Mouse (Mus musculus): ENCODE measurements around the gene Ddr1.
"Not testable (repeated sequence)": the region's sequence is repeated elsewhere in the genome, so short reads cannot be mapped to it uniquely, and the experiment has no call there.

Gene Ddr1

DNA sequence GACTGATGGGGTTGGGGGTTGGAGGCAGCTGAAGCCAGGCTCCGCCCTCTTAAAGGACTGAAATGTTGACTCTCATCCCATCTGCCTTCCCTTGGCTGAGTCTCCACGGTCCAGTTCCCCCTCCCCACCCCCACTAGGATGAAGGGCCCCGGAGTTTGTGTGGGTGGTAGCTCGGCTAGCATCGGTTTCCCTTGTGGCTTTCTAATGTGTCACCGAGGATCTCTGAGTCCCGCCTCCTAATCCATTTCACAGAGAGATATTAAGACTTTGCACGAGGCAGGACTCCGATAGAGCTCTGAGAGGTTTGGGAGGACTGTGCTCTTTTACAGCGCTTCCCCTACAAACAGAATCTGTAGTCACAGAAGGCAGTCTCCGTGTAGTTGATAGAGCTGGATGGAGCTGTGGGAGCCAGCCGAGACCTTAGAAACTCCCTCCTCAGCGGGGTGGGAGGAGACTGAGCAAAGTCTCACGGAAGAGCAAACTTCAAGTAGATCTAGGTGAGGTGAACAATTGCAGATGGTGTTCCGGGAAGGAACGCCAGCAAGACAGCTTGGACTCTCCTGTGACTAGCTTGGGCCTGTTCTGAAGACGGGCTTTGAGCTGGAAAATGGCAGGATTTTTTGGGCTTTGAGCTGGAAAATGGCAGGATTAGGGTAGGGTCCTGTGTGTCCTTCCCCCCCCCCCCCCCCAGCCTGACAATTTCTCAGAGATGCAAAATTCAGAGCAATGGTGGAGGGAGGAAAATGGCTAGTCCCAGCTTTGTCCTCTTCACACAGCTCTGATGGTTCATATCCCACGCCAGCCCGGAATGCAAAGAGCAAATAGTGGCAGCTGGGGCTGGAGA lies at the start of gene Ddr1:
TSS of gene Ddr1 (minus strand) at position 1 of the 844 bp plus-strand sequence.
- no peak for DNase-seq (ENCODE audit: low spot score in 2 of 2)

DNA sequence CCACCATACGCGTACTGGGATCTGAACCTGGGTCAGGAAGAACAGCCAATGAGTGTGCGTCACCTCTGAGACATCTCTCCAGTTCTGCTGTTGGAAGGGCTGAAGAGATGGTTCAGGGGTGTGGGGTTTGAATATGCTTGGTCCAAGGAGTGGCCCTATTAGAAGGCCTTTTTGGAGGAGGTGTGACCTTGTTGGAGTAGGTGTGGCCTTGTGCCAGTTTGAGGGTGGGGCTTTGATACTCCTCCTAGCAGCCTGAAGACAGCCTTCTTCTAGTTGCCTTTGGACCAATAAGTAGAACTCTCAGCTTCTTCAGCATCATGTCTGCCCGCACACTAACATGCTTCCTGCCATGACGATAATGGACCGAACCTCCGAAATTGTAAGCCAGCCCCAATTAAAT lies 49.2 kb upstream of the Ddr1 start:
- no peak for DNase-seq (ENCODE audit: low spot score in 2 of 2)

- no peak for DNase-seq (ENCODE audit: low spot score in 2 of 2)
Measured at GRCm38 (mm10) chr17:35752221-35752811, 47.9 kb upstream of the Ddr1 start.

GRCm38 (mm10) chr17:35749685-35750084 lies 45.3 kb upstream of the Ddr1 start:
- DNase-seq (ENCODE audit: low spot score in 2 of 2), result no peak

GRCm38 (mm10) chr17:35744361-35744760 lies 39.9 kb upstream of the Ddr1 start:
- no peak for DNase-seq (ENCODE audit: low spot score in 2 of 2)

DNA sequence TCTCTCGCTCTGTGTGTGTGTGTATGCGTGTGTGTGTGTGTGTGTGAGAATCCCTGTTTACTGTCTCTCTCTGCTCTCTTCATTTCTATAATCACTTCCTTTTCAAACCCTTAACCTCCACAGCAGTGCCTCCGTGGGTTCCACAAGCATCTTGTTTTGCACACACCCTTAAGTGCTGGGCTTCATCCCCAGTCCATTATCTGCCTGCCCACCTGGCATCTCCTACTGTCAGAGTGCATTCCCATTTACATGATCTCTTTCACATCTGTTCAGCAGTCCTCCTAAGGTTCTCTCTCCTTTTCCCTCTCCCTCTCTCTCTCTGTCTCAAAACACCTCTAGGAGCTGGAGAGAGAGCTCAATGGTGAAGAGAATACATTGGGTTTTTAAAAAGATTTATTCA lies 38.5 kb upstream of the Ddr1 start:
- peak in 1 of 2 experiments; percentile 53 for DNase-seq (ENCODE audit: low spot score in 2 of 2)

GRCm38 (mm10) chr17:35741589-35742226 lies 37.3 kb upstream of the Ddr1 start:
- peak; percentile 35 to 53 for DNase-seq (ENCODE audit: low spot score in 2 of 2)

GRCm38 (mm10) chr17:35740276-35740880 lies 36.0 kb upstream of the Ddr1 start:
- no peak for DNase-seq (ENCODE audit: low spot score in 2 of 2)

DNA sequence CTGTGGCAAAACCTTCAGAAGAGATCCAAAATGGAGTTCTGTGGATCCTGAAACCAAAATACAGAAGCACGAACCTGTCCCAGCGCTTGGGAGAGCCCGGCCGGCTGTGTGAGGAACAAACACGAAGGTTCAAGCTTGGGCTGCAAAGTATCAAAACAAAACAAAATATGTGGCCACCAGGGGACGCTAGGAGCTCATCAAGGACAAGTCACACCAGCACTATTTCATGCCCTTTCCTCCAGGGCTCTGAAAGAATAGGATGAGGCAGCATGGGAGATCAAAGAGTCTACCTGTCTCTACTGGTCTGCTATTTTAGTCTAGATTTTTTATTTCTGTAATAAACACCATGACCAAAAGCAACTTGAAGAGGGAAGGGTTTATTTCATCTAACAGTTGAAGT lies 35.3 kb upstream of the Ddr1 start:
- DNase-seq (ENCODE audit: low spot score in 2 of 2), result peak; percentile 78 to 92

- peak; percentile 72 to 83 for DNase-seq (ENCODE audit: low spot score in 2 of 2)
Measured at GRCm38 (mm10) chr17:35737743-35738142, 33.3 kb upstream of the Ddr1 start.

DNA sequence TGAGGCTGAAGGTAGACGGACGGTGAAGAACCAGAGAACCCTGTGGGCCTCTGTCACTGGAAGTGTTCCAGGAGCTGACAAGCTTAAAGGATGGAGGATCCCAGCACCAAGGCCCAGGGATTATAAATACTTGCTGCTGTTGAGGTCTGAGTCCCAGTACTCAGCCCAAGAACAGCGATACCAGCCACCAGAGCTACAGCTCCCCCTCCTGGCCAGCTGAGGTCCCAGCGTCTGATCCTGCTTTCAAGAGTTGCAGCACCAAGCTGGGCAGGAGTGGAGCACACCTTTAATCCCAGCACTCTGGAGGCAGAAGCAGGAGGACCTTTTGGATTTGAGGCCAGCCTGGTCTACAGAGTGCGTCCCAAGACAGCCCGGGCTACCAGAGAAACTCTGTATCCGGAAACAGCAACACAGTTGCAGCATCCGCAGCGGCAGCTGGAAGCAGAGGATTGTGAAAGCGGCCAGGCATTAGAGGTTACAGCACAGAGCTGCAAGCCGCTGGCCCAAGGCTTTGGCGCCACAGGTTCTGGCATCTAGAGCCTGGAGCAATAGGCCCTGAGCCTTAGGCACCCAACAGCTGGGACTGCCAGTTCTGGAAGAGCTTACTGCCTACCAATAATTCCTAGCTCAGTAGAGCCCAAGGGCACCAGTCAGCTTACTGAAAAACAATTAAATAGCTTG lies 32.0 kb upstream of the Ddr1 start:
- peak; percentile 49 to 66 for DNase-seq (ENCODE audit: low spot score in 2 of 2)

DNA sequence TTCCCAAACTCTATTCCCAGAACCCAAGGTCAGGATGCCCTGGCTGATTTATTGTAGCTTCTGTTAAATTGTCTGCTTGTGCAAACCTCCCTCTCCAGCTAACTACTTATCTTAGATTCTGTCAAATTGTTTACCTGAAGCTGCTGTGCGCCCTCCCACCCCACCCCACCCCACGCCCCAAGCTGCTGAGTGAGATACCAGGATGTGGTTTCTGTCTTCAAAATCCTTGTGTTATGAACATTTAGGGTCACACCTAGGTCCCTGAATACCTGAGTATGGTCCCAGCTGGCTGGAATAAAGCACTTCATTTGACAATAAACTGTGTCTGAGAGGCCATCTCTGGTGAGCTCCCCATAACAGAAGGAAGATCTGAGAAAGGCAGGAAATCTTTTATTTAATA lies 30.1 kb upstream of the Ddr1 start:
- no peak for DNase-seq (ENCODE audit: low spot score in 2 of 2)

- no peak for DNase-seq (ENCODE audit: low spot score in 2 of 2)
Measured at GRCm38 (mm10) chr17:35733398-35733797, 29.0 kb upstream of the Ddr1 start.

GRCm38 (mm10) chr17:35731431-35732145 lies 27.2 kb upstream of the Ddr1 start:
- no peak for DNase-seq (ENCODE audit: low spot score in 2 of 2)

DNA sequence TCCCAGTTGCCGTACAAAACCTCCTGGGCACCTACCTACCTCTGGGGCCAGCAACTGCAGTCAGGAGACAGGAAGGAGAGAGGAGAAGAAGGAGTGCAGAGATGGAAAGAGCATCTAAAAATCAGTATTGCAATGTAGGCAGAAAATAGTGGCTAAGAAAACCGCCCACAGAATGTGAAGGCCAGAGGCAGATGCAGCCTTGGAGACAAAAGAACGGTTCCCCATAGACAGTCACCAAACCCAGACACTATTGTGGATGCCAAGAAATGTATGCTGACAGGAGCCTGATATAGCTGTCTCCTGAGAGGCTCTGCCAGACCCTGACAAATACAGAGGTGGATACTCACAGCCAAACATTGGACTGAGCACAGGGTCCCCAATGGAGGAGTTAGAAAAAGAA lies 25.7 kb upstream of the Ddr1 start:
- DNase-seq (ENCODE audit: low spot score in 2 of 2), result not testable (repeated sequence)

GRCm38 (mm10) chr17:35728821-35729220 lies 24.4 kb upstream of the Ddr1 start:
- DNase-seq (ENCODE audit: low spot score in 2 of 2), result no peak

GRCm38 (mm10) chr17:35727471-35728205 lies 23.2 kb upstream of the Ddr1 start:
- no peak for DNase-seq (ENCODE audit: low spot score in 2 of 2)

DNA sequence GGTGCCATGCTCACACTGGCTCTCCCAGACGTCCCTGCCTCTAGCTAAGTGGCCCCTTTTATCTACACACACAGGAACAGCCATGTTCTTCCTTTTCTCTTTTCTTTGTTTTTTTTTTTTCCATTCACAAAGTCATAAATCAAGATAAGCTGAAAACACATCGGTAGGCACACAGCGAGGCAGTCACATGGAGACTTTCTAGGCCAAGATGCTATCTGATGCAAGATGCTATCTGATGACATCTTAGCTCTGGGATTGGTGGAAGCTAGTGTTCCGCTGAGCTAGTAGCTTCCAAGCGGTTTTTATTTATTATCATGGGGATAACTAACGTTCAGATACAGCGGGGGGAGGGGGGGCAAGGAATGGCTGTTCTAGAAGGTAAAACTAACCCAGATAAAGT lies 22.6 kb upstream of the Ddr1 start:
- DNase-seq (ENCODE audit: low spot score in 2 of 2), result no peak

GRCm38 (mm10) chr17:35725286-35726232 lies 21.1 kb upstream of the Ddr1 start:
- DNase-seq (ENCODE audit: low spot score in 2 of 2), result peak; percentile 64 to 75
